Mouse (Mus musculus) forebrain, embryonic 16.5 days (tissue): Measurements from ENCODE around the gene Esyt1. TPM values are rescaled to one million over a fixed set of nuclear protein-coding genes. Genes with fewer than 3 reads are reported as not detected.

ENCODE experiments used
- ATAC-seq: fragments of 200-750 bp; cut with Nextera tagmentation; 2 replicates; pipeline ENCODE4 v1.8.0; 2017; ENCODE audit warnings: mild to moderate bottlenecking, moderate library complexity
- H3K27ac ChIP-seq: fragments of 300-500 bp; sonication (generic); 2 replicates; pipeline ENCODE4 v1.5.1; 2014; ENCODE audit warnings: low read length, control low read depth
- H3K27me3 ChIP-seq: fragments of 300-500 bp; sonication (generic); replicated peaks from 2 replicates; pipeline ENCODE4 v1.6.1; 2014; ENCODE audit warnings: low read length; ENCODE audit not compliant: control insufficient read depth, insufficient read depth
- H3K36me3 ChIP-seq: fragments of 300-500 bp; sonication (generic); 2 replicates; pipeline ENCODE4 v1.6.1; 2014; ENCODE audit not compliant: control insufficient read depth, insufficient read depth
- H3K4me1 ChIP-seq: fragments of 300-500 bp; sonication (generic); replicated peaks from 2 replicates; pipeline ENCODE4 v1.6.1; 2014; ENCODE audit warnings: low read length; ENCODE audit not compliant: control insufficient read depth, insufficient read depth
- H3K4me2 ChIP-seq: fragments of 300-500 bp; sonication (generic); 2 replicates; pipeline ENCODE4 v1.6.1; 2014; ENCODE audit warnings: mild to moderate bottlenecking, low read length, control low read depth
- H3K4me3 ChIP-seq: fragments of 300-500 bp; sonication (generic); replicated peaks from 2 replicates; pipeline ENCODE4 v1.5.1; 2014; ENCODE audit warnings: mild to moderate bottlenecking, low read length, control low read depth
- H3K9ac ChIP-seq: fragments of 300-500 bp; sonication (generic); replicated peaks from 2 replicates; pipeline ENCODE4 v1.6.1; 2014; ENCODE audit warnings: low read depth, low read length, control low read depth
- H3K9me3 ChIP-seq: fragments of 300-500 bp; sonication (generic); 2 replicates; pipeline ENCODE4 v1.6.1; 2016; ENCODE audit warnings: low read length; ENCODE audit not compliant: control insufficient read depth
- WGBS: fragments of 180-500 bp; shearing (Covaris S2); extraction: QIAGEN DNeasy Blood & Tissue Kit; methylation state at CpG from one replicate; pipeline ENCODE4 v1.1.7; 2014; 5-methylcytosine and 5-hydroxymethylcytosine counted together
- microRNA-seq: library from miRNA; unstranded; fragments of <30 nt; microRNA quantifications from one replicate; pipeline ENCODE4, GENCODE M21; 2017
- polyA plus RNA-seq: library from polyadenylated mRNA; unstranded; fragments of >200 nt; fragmentation: Nextera tagmentation; extraction: Ambion mirVana; gene quantifications from 2 replicates; pipeline ENCODE4 v1.2.1, GENCODE M21; 2015

Gene Esyt1
- polyA plus RNA-seq, 1 experiment from 2014 or later: 9.0 TPM

DNA sequence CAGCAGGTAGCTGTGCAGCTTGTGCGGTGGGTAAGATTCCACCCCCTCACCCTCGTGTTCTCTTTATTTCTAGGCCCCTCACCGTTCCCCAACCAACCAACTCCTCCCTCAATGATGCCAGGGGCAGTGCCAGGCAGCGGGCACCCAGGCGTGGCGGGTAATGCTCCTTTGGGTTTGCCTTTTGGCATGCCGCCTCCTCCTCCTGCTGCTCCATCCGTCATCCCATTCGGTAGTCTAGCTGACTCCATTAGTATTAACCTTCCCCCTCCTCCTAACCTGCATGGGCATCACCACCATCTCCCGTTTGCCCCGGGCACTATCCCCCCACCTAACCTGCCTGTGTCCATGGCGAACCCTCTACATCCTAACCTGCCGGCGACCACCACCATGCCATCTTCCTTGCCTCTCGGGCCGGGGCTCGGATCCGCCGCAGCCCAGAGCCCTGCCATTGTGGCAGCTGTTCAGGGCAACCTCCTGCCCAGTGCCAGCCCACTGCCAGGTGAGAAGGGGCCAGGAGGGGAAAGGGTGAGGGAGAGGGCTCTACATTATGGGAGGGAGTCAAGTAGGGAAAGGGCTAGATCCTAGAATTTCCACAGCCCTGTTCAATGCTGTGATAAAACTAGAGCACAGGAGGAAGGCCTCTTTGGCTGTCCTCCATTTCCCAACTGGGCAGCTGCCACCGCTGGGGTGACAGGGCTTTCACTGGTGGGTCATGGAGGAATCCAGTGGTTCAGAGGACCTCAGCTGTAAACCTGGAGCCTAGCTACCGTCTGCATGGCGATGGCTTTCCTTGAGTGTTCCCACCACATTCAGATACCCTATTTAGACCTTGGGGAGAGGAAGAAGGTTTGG, 37.6 kb downstream of the Esyt1 start:
- ATAC-seq: no peak
- Histone ChIP-seq H3K9me3 (no peaks in the 10 kb centered on the region), H3K27ac (no peak overlapping the region), H3K36me3 (peaks cover 51% of the 10 kb centered on the region), H3K9ac (no peak overlapping the region), H3K27me3 (no peaks in the 10 kb centered on the region), H3K4me1 (peaks cover 20% of the 10 kb centered on the region), H3K4me2 (no peak overlapping the region), H3K4me3 (no peak overlapping the region)
- WGBS: 87% methylated on average over 22 of the region's 22 CpGs

DNA sequence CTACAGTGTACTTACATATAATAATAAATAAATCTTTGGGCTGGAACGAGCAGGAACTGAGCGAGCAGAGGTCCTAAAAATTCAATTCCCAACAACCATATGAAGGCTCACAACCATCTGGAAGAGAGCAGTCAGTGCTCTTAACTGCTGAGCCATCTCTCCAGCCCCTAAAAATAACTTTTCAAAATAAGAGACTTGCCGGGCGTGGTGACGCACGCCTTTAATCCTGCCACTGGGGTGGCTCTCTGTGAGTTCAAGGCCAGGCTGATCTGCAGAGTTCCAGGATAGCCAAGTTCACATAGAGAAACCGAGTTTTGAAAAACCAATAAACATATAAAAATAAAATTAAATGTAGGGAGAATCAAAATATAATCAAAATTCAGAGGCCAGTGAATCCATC, 39.3 kb downstream of the Esyt1 start:
- Histone ChIP-seq H3K4me2 (no peak overlapping the region), H3K27me3 (no peaks in the 10 kb centered on the region), H3K9me3 (no peaks in the 10 kb centered on the region), H3K27ac (no peak overlapping the region), H3K9ac (no peak overlapping the region), H3K4me1 (peaks cover 4% of the 10 kb centered on the region), H3K4me3 (no peak overlapping the region), H3K36me3 (peaks cover 66% of the 10 kb centered on the region)
- no peak for ATAC-seq
- 91% methylated on average over 7 of the region's 7 CpGs for WGBS

DNA sequence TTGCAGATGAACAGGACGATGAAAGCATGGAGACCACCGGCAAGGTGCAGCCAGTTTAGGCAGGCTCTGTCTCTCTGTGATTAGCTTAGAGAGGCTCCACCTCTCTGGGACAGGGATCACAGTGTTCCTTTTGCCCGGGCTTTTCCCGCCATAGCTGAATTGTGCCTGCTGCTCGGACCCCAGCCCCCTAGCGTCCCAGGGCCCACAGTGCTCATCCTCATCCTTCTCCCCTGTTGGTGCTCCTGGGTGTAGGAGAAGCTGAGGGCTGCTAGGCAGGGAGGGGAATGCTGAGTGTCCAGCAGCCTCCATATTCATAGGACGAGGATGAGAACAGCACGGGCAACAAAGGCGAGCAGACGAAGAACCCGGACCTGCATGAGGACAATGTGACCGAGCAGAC, 51.3 kb downstream of the Esyt1 start:
- WGBS: 79% methylated on average over 12 of the region's 12 CpGs

DNA sequence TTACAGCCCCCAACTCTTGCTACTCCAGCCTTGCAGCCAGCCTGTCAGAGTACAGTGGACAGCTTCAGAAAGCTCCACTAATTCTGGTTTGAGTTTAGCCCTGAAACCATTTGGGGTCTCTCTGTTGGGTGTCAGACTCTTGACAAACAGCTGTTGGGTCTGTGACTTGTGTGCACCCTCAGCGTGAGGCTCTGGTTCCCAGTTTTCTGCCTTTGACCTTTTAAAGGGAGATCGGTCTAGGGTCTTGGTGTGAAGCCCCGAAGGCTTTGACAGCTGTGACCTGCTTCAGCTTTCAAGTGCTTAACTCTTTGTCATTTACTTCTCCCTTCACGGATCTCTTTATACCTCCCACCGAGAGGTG, 65.4 kb downstream of the Esyt1 start:
- peak overlapping the region; percentile 94 for H3K4me2 ChIP-seq
- H3K36me3 ChIP-seq: peaks cover 22% of the 10 kb centered on the region
- H3K27ac ChIP-seq: peak overlapping the region; percentile 95
- H3K4me1 ChIP-seq: peaks cover 10% of the 10 kb centered on the region
- no peak for ATAC-seq
- WGBS: 0% methylated on average over 5 of the region's 5 CpGs
- H3K9ac ChIP-seq: peak overlapping the region; percentile 95
- peak overlapping the region; percentile 86 for H3K4me3 ChIP-seq
- H3K9me3 ChIP-seq: no peaks in the 10 kb centered on the region
- H3K27me3 ChIP-seq: no peaks in the 10 kb centered on the region

More for the DNA sequence above, 51.3 kb downstream of the Esyt1 start:
- H3K27ac ChIP-seq: no peak overlapping the region
- peaks cover 62% of the 10 kb centered on the region for H3K36me3 ChIP-seq
- H3K4me2 ChIP-seq: no peak overlapping the region
- no peaks in the 10 kb centered on the region for H3K27me3 ChIP-seq
- H3K9me3 ChIP-seq: no peaks in the 10 kb centered on the region
- ATAC-seq: no peak
- no peak overlapping the region for H3K4me3 ChIP-seq
- no peaks in the 10 kb centered on the region for H3K4me1 ChIP-seq
- no peak overlapping the region for H3K9ac ChIP-seq

Small RNA genes lying within 50 kb of the gene (microRNA-seq; reads per million reads assigned to microRNA genes)
- gene Gm47275 (not detected), gene Mir6916 (not detected)

Other genes starting within 250 kb of the Esyt1 start
- 0.39 TPM in 1 of 2 replicates, not detected in the other for gene Il23a, start 227.1 kb downstream of the Esyt1 start, polyA plus RNA-seq
- 27.8 and 28.5 TPM in 2 replicates for gene Pan2, start 222.5 kb downstream of the Esyt1 start, polyA plus RNA-seq
- gene Cnpy2, start 203.4 kb downstream of the Esyt1 start, polyA plus RNA-seq: 190 and 195 TPM in 2 replicates
- 247 and 259 TPM in 2 replicates for gene Cs, start 188.1 kb downstream of the Esyt1 start, polyA plus RNA-seq
- gene Coq10a, start 156.9 kb downstream of the Esyt1 start, polyA plus RNA-seq: 32.2 and 32.7 TPM in 2 replicates
- 11.3 and 13.2 TPM in 2 replicates for gene Ankrd52, start 148.8 kb downstream of the Esyt1 start, polyA plus RNA-seq
- 0.10 and 0.25 TPM in 2 replicates for gene Slc39a5, start 124.6 kb downstream of the Esyt1 start, polyA plus RNA-seq
- 139 and 147 TPM in 2 replicates for gene Nabp2, start 114.4 kb downstream of the Esyt1 start, polyA plus RNA-seq
- gene Rnf41, start 114.2 kb downstream of the Esyt1 start, polyA plus RNA-seq: 121 and 122 TPM in 2 replicates
- 215 and 217 TPM in 2 replicates for gene Smarcc2, start 66.6 kb downstream of the Esyt1 start, polyA plus RNA-seq
- 599 and 678 TPM in 2 replicates for gene Myl6, start 31.7 kb downstream of the Esyt1 start, polyA plus RNA-seq
- 5.4 and 5.9 TPM in 2 replicates for gene Myl6b, start 27.2 kb downstream of the Esyt1 start, polyA plus RNA-seq
- gene Zc3h10, start 21.9 kb upstream of the Esyt1 start, polyA plus RNA-seq: 20.9 and 21.7 TPM in 2 replicates
- 2,032 and 2,064 TPM in 2 replicates for gene Rpl41, start 23.4 kb upstream of the Esyt1 start, polyA plus RNA-seq
- 149 and 152 TPM in 2 replicates for gene Pa2g4, start 40.1 kb upstream of the Esyt1 start, polyA plus RNA-seq
- gene Erbb3, start 63.8 kb upstream of the Esyt1 start, polyA plus RNA-seq: 0.46 and 0.62 TPM in 2 replicates
- gene Rps26, start 100.9 kb upstream of the Esyt1 start, polyA plus RNA-seq: 358 and 398 TPM in 2 replicates
- gene Ikzf4, start 120.1 kb upstream of the Esyt1 start, polyA plus RNA-seq: 9.0 and 15.6 TPM in 2 replicates
- 11.2 and 12.7 TPM in 2 replicates for gene Suox, start 148.2 kb upstream of the Esyt1 start, polyA plus RNA-seq
- gene Rab5b, start 170.4 kb upstream of the Esyt1 start, polyA plus RNA-seq: 128 and 131 TPM in 2 replicates
- 0.14 and 0.25 TPM in 2 replicates for gene Pmel, start 178.3 kb upstream of the Esyt1 start, polyA plus RNA-seq
- 29.7 and 37.8 TPM in 2 replicates for gene Cdk2, start 179.2 kb upstream of the Esyt1 start, polyA plus RNA-seq
- 4.6 and 5.1 TPM in 2 replicates for gene Dgka, start 219.0 kb upstream of the Esyt1 start, polyA plus RNA-seq
- gene Pym1, start 222.0 kb upstream of the Esyt1 start, polyA plus RNA-seq: 37.9 and 43.6 TPM in 2 replicates